Mouse (Mus musculus) stomach, embryonic 16.5 days (tissue): ENCODE measurements around the gene Itpr3. TPM values are rescaled to one million over a fixed set of nuclear protein-coding genes. Genes with fewer than 3 reads are reported as not detected.

ENCODE experiments used
- ATAC-seq: fragments of 200-750 bp; cut with Nextera tagmentation; 2 replicates; pipeline ENCODE4 v1.8.0; 2017; ENCODE audit warnings: moderate number of reproducible peaks, moderate TSS enrichment; ENCODE audit not compliant: insufficient read depth, low FRiP score
- H3K27ac ChIP-seq: fragments of 300-500 bp; sonication (generic); 2 replicates; pipeline ENCODE4 v1.5.1; 2014; ENCODE audit warnings: low read length
- H3K27me3 ChIP-seq: fragments of 300-500 bp; sonication (generic); 2 replicates; pipeline ENCODE4 v1.6.1; 2014; ENCODE audit warnings: low read length, control low read depth, mixed read lengths; ENCODE audit not compliant: control insufficient read depth, insufficient read depth
- H3K36me3 ChIP-seq: fragments of 300-500 bp; sonication (generic); 2 replicates; pipeline ENCODE4 v1.6.1; 2014; ENCODE audit warnings: low read length; ENCODE audit not compliant: control insufficient read depth, insufficient read depth
- H3K4me1 ChIP-seq: fragments of 300-500 bp; sonication (generic); 2 replicates; pipeline ENCODE4 v1.6.1; 2014; ENCODE audit warnings: low read length, control low read depth, mixed read lengths; ENCODE audit not compliant: control insufficient read depth, insufficient read depth
- H3K4me2 ChIP-seq: fragments of 300-500 bp; sonication (generic); 2 replicates; pipeline ENCODE4 v1.6.1; 2014; ENCODE audit warnings: low read depth, low read length, mixed read lengths
- H3K4me3 ChIP-seq: fragments of 300-500 bp; sonication (generic); replicated peaks from 2 replicates; pipeline ENCODE4 v1.5.1; 2014; ENCODE audit warnings: mild to moderate bottlenecking, low read length
- H3K9ac ChIP-seq: fragments of 300-500 bp; sonication (generic); 2 replicates; pipeline ENCODE4 v1.6.1; 2014; ENCODE audit warnings: low read length
- H3K9me3 ChIP-seq: fragments of 300-500 bp; sonication (generic); replicated peaks from 2 replicates; pipeline ENCODE4 v1.6.1; 2016; ENCODE audit warnings: low read length, control low read depth; ENCODE audit not compliant: control insufficient read depth
- WGBS: fragments of 180-500 bp; shearing (Covaris S2); extraction: QIAGEN DNeasy Blood & Tissue Kit; methylation state at CpG from one replicate; pipeline ENCODE4 v1.1.7; 2014; 5-methylcytosine and 5-hydroxymethylcytosine counted together
- polyA plus RNA-seq: library from polyadenylated mRNA; unstranded; fragments of >200 nt; fragmentation: Nextera tagmentation; extraction: Ambion mirVana; gene quantifications from 2 replicates; pipeline ENCODE4 v1.2.1, GENCODE M21; 2015

Itpr3 gene
- polyA plus RNA-seq, 1 experiment from 2014 or later = 15.0 TPM

GRCm38 (mm10) chr17:27082796-27083195, 25.7 kb downstream of the Itpr3 start:
- Histone ChIP-seq H3K27ac (no peak overlapping the region), H3K27me3 (no peaks in the 10 kb centered on the region), H3K9me3 (0 out of 2 replicates have a peak, but pooled peaks cover 2% of the 10 kb centered on the region), H3K4me2 (no peak overlapping the region), H3K4me1 (peaks cover 8% of the 10 kb centered on the region; the same call in 1 of the 2 replicates), H3K36me3 (0 out of 2 replicates have a peak, but pooled peaks cover 2% of the 10 kb centered on the region), H3K9ac (no peak overlapping the region), H3K4me3 (no peak overlapping the region)
- no peak for ATAC-seq
- 48% methylated on average over 8 of the region's 8 CpGs for WGBS

- WGBS = 64% methylated on average over 9 of the region's 9 CpGs
- peak; percentile 56 for ATAC-seq
- H3K4me1 ChIP-seq = peaks cover 8% of the 10 kb centered on the region; the same call in 1 of the 2 replicates
- no peak overlapping the region for H3K4me3 ChIP-seq
- H3K27me3 ChIP-seq = no peaks in the 10 kb centered on the region
- H3K27ac ChIP-seq = peak overlapping the region; percentile 53
- no peaks in the 10 kb centered on the region for H3K36me3 ChIP-seq
- no peaks in the 10 kb centered on the region for H3K9me3 ChIP-seq
- no peak overlapping the region for H3K9ac ChIP-seq
- H3K4me2 ChIP-seq = no peak overlapping the region
These were observed 26.5 kb downstream of the Itpr3 start for GRCm38 (mm10) chr17:27083601-27084000.

- no peak for ATAC-seq
- whole genome bisulfite sequencing = 68% methylated on average over 2 of the region's 2 CpGs
These were observed 28.6 kb downstream of the Itpr3 start for GRCm38 (mm10) chr17:27085676-27086075.

GRCm38 (mm10) chr17:27087426-27087825, 30.3 kb downstream of the Itpr3 start:
- H3K27me3 ChIP-seq = no peaks in the 10 kb centered on the region
- H3K36me3 ChIP-seq = no peaks in the 10 kb centered on the region
- ATAC-seq = no peak

More at GRCm38 (mm10) chr17:27085676-27086075, 28.6 kb downstream of the Itpr3 start:
- Histone ChIP-seq H3K27ac (no peak overlapping the region), H3K36me3 (no peaks in the 10 kb centered on the region), H3K27me3 (no peaks in the 10 kb centered on the region), H3K9ac (no peak overlapping the region), H3K4me3 (no peak overlapping the region), H3K4me2 (no peak overlapping the region), H3K9me3 (no peaks in the 10 kb centered on the region), H3K4me1 (peaks cover 8% of the 10 kb centered on the region; the same call in 1 of the 2 replicates)

GRCm38 (mm10) chr17:27090068-27090467, 33.0 kb downstream of the Itpr3 start:
- WGBS = 76% methylated on average over 9 of the region's 9 CpGs
- no peaks in the 10 kb centered on the region for H3K36me3 ChIP-seq
- ATAC-seq = no peak

More at GRCm38 (mm10) chr17:27087426-27087825, 30.3 kb downstream of the Itpr3 start:
- H3K9ac ChIP-seq = no peak overlapping the region
- WGBS = 44% methylated on average over 12 of the region's 12 CpGs
- H3K4me3 ChIP-seq = no peak overlapping the region
- no peaks in the 10 kb centered on the region for H3K9me3 ChIP-seq
- H3K4me1 ChIP-seq = peaks cover 8% of the 10 kb centered on the region; the same call in 1 of the 2 replicates
- H3K27ac ChIP-seq = no peak overlapping the region
- H3K4me2 ChIP-seq = no peak overlapping the region

GRCm38 (mm10) chr17:27095690-27096089, 38.6 kb downstream of the Itpr3 start:
- Histone ChIP-seq H3K9ac (no peak overlapping the region), H3K36me3 (no peaks in the 10 kb centered on the region), H3K9me3 (no peaks in the 10 kb centered on the region), H3K27me3 (no peaks in the 10 kb centered on the region), H3K27ac (no peak overlapping the region), H3K4me3 (no peak overlapping the region), H3K4me1 (no peaks in the 10 kb centered on the region), H3K4me2 (no peak overlapping the region)
- ATAC-seq = peak; percentile 48; the same call in 1 of the 2 replicates
- WGBS = 31% methylated on average over 13 of the region's 13 CpGs

More at GRCm38 (mm10) chr17:27090068-27090467, 33.0 kb downstream of the Itpr3 start:
- no peaks in the 10 kb centered on the region for H3K4me1 ChIP-seq
- no peaks in the 10 kb centered on the region for H3K9me3 ChIP-seq
- no peak overlapping the region for H3K9ac ChIP-seq
- no peak overlapping the region for H3K27ac ChIP-seq
- H3K27me3 ChIP-seq = no peaks in the 10 kb centered on the region
- no peak overlapping the region for H3K4me2 ChIP-seq
- H3K4me3 ChIP-seq = no peak overlapping the region

GRCm38 (mm10) chr17:27101675-27102074, 44.6 kb downstream of the Itpr3 start:
- no peaks in the 10 kb centered on the region for H3K4me1 ChIP-seq
- H3K9me3 ChIP-seq = no peaks in the 10 kb centered on the region
- no peak overlapping the region for H3K9ac ChIP-seq
- 75% methylated on average over 5 of the region's 5 CpGs for WGBS
- no peak overlapping the region for H3K27ac ChIP-seq
- no peaks in the 10 kb centered on the region for H3K27me3 ChIP-seq
- H3K4me2 ChIP-seq = no peak overlapping the region
- no peak overlapping the region for H3K4me3 ChIP-seq
- no peak for ATAC-seq
- H3K36me3 ChIP-seq = no peaks in the 10 kb centered on the region

GRCm38 (mm10) chr17:27105698-27106470, 48.8 kb downstream of the Itpr3 start:
- ATAC-seq = no peak
- Histone ChIP-seq H3K9me3 (no peaks in the 10 kb centered on the region), H3K36me3 (0 out of 2 replicates have a peak, but pooled peaks cover 2% of the 10 kb centered on the region), H3K4me3 (no peak overlapping the region), H3K27ac (no peak overlapping the region), H3K4me1 (no peaks in the 10 kb centered on the region), H3K27me3 (no peaks in the 10 kb centered on the region), H3K4me2 (no peak overlapping the region), H3K9ac (no peak overlapping the region)
- WGBS = 78% methylated on average over 15 of the region's 18 CpGs

GRCm38 (mm10) chr17:27106745-27107144, 49.6 kb downstream of the Itpr3 start:
- no peaks in the 10 kb centered on the region for H3K9me3 ChIP-seq
- H3K27me3 ChIP-seq = no peaks in the 10 kb centered on the region
- no peak overlapping the region for H3K4me2 ChIP-seq
- no peak overlapping the region for H3K9ac ChIP-seq
- H3K4me1 ChIP-seq = no peaks in the 10 kb centered on the region
- no peak overlapping the region for H3K4me3 ChIP-seq
- WGBS = 84% methylated on average over 9 of the region's 9 CpGs
- H3K36me3 ChIP-seq = 0 out of 2 replicates have a peak, but pooled peaks cover 2% of the 10 kb centered on the region
- no peak overlapping the region for H3K27ac ChIP-seq
- ATAC-seq = no peak
